Mouse (Mus musculus): ENCODE results near the gene Strada. TPM values are rescaled to one million over a fixed set of nuclear protein-coding genes. Genes with fewer than 3 reads are reported as not detected.

The Strada gene
- 3.2 TPM for polyA plus RNA-seq (2014; fragmentation: Illumina TruSeq; extraction: RNeasy Lipid Tissue Mini Kit (QIAGEN cat#74804); ENCODE audit: low replicate concordance)

DNA sequence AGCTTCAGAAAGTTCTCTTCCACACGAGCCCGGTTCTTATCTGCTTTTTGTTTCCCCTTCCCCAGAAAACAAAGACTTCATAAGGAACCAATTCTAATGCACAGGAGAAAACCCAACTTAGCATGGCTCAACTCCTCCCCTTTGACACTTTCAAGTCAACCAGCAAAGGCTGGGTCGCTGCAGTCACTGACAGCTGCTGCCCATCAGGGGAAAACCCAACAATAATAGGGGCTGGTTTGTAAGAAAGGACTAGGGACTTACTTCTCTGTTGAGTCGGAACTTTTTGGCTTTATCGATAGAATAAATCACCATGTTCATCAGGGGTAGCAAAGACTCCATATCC is at the start of gene Strada:
Gene Strada, minus strand, starts transcription at position 46 of the 343 bp plus-strand sequence.

DNA sequence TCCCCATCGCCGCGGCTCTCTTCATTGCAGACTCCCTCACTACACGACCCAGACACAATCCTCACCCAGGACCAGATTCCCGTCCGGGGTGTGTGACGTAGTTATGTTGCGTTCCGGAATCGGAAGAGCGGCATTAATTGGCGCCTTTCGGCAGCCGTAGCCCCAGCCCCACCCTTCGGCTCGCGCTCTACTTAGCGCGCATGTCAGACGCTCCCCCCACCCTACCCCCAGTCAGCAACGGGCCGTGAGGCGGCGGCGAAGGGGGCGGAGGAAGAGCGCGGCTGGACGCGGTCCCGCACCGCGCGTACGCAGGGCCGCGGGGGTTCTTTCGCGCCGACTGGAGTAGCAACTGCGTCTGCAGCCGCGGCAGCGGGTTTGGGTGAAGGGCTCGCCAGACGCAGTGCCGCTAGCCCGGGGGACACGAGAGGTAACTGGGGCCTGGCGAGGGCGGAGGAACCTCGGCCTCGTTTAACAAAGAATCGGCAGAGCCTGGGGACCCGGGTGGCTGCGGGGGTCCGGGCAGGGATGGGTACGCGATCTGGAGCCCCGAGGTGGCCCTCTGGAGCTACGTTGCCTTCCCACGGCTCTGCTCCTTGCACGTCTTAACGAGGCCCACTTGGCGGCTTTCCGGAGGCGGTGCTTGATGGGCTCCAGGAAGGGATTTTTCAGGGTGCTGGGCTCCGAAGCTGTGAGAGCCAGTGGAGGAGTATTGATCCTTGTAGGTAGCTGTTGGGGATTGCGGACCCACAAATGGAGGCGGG is 14.9 kb upstream of the Strada start, which contains the start of gene Ddx42:
Gene Ddx42, plus strand, starts transcription at position 197 of the 761 bp plus-strand sequence.

DNA sequence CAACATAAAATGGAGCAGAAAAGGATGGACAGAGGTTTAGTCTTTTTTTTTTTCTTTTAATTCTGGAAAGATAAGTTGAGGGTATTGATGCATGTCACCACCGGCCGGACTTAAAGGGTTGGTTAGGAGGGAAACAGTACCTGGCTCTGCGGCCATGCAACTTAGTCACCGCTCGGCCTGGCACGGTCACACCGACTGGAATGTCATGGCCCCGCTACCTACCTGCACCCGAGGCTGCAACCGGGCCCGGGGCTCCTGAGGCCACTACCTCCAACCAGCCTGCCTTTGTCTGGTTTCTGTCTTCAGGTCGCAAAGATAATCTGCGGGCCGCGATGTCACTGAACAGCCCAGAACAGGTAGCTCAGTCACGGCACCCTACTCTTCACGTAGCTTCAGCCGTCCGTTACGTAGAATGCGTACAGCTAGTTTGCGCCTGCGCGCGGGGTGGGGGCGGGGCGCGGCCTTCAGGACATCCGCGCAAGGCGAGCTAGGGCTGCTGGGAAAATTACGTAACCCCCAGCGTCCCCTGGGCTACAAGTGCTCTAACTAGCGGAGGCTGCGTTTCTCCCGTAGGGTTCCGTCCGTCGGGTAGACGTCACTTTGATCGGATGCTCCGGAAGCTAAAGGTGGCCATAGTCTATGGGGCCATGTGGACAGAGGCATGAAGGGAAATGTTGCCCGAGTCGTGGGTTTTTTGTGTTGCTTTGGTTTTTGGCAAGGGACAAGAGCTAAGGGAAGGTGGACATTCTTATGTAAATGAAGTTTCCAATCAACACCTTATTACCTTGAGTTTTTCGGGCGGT is 14.2 kb upstream of the Strada start, which contains the start of gene Ccdc47:
Gene Ccdc47, minus strand, starts transcription at position 418 of the 803 bp plus-strand sequence.

DNA sequence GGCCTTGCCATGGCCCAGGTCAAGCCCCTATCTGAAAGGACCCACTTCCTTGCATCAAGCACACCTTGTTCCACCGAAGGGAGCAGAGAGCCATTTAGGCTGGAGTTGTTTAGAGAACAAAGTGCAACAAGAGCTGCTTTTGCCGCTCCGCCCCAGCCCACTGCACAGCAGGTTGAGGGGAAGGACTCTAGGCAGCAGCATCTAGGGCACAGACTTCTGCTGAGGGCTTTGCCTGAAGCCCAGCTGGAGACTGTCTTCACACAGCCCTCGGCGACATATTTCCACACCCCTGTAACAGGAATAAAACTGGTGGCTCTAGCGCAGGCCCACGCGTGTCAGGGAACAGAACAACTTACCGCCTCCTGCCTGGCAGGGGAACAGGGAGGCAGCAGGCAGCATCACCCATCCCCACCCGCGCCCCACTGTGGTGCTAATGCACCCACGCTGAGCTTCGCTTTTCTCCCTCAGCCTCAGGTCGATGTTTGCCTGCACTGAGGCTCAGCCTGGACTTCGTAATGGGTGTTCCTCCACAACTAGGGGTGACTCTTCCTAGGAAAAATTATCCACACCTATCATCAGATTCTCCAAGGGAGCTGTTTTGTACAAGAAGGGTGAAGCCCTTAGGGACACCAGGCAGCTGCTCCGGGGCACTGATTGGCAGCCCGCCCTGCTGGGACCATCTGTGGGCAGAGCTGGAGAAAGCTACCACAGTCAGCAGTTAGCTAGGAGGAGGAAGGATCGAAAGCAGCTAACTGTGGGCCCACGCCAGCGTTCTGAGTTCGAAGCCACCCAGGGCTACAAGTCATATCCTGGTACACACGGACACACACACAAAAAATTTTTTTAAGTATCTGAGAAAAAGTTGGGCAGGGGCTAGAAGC is 40.9 kb downstream of the Strada start, which contains the start of the genes Gm10840 and Limd2:
Gene Gm10840, plus strand, starts transcription at position 10 of the 881 bp plus-strand sequence.
Gene Limd2, minus strand, starts transcription at position 20 of the 881 bp plus-strand sequence.

Other genes starting within 250 kb of the Strada start
- gene Cyb561, start 248.8 kb downstream of the Strada start, polyA plus RNA-seq (2014; fragmentation: Illumina TruSeq; extraction: RNeasy Lipid Tissue Mini Kit (QIAGEN cat#74804); ENCODE audit: low replicate concordance) = 20.2 TPM
- gene Ace, start 234.2 kb downstream of the Strada start, polyA plus RNA-seq (2014; fragmentation: Illumina TruSeq; extraction: RNeasy Lipid Tissue Mini Kit (QIAGEN cat#74804); ENCODE audit: low replicate concordance) = 272 TPM
- gene Ace3, start 207.5 kb downstream of the Strada start, polyA plus RNA-seq (2014; fragmentation: Illumina TruSeq; extraction: RNeasy Lipid Tissue Mini Kit (QIAGEN cat#74804); ENCODE audit: low replicate concordance) = not detected
- gene Kcnh6, start 194.0 kb downstream of the Strada start, polyA plus RNA-seq (2014; fragmentation: Illumina TruSeq; extraction: RNeasy Lipid Tissue Mini Kit (QIAGEN cat#74804); ENCODE audit: low replicate concordance) = not detected
- gene Dcaf7, start 165.3 kb downstream of the Strada start, polyA plus RNA-seq (2014; fragmentation: Illumina TruSeq; extraction: RNeasy Lipid Tissue Mini Kit (QIAGEN cat#74804); ENCODE audit: low replicate concordance) = 36.5 TPM
- gene Taco1, start 136.1 kb downstream of the Strada start, polyA plus RNA-seq (2014; fragmentation: Illumina TruSeq; extraction: RNeasy Lipid Tissue Mini Kit (QIAGEN cat#74804); ENCODE audit: low replicate concordance) = 6.8 TPM
- 3.5 TPM for gene Map3k3, start 117.6 kb downstream of the Strada start, polyA plus RNA-seq (2014; fragmentation: Illumina TruSeq; extraction: RNeasy Lipid Tissue Mini Kit (QIAGEN cat#74804); ENCODE audit: low replicate concordance)
- gene Gm10840, start 41.3 kb downstream of the Strada start, polyA plus RNA-seq (2014; fragmentation: Illumina TruSeq; extraction: RNeasy Lipid Tissue Mini Kit (QIAGEN cat#74804); ENCODE audit: low replicate concordance) = not detected
- gene Limd2, start 41.3 kb downstream of the Strada start, polyA plus RNA-seq (2014; fragmentation: Illumina TruSeq; extraction: RNeasy Lipid Tissue Mini Kit (QIAGEN cat#74804); ENCODE audit: low replicate concordance) = 1.6 TPM
- gene Ccdc47, start 14.2 kb upstream of the Strada start, polyA plus RNA-seq (2014; fragmentation: Illumina TruSeq; extraction: RNeasy Lipid Tissue Mini Kit (QIAGEN cat#74804); ENCODE audit: low replicate concordance) = 131 TPM
- 34.6 TPM for gene Ddx42, start 14.8 kb upstream of the Strada start, polyA plus RNA-seq (2014; fragmentation: Illumina TruSeq; extraction: RNeasy Lipid Tissue Mini Kit (QIAGEN cat#74804); ENCODE audit: low replicate concordance)
- 5.4 TPM for gene Ftsj3, start 53.9 kb upstream of the Strada start, polyA plus RNA-seq (2014; fragmentation: Illumina TruSeq; extraction: RNeasy Lipid Tissue Mini Kit (QIAGEN cat#74804); ENCODE audit: low replicate concordance)
- gene Psmc5, start 54.0 kb upstream of the Strada start, polyA plus RNA-seq (2014; fragmentation: Illumina TruSeq; extraction: RNeasy Lipid Tissue Mini Kit (QIAGEN cat#74804); ENCODE audit: low replicate concordance) = 15.4 TPM
- gene Smarcd2, start 70.8 kb upstream of the Strada start, polyA plus RNA-seq (2014; fragmentation: Illumina TruSeq; extraction: RNeasy Lipid Tissue Mini Kit (QIAGEN cat#74804); ENCODE audit: low replicate concordance) = 9.3 TPM
- gene Tcam1, start 74.5 kb upstream of the Strada start, polyA plus RNA-seq (2014; fragmentation: Illumina TruSeq; extraction: RNeasy Lipid Tissue Mini Kit (QIAGEN cat#74804); ENCODE audit: low replicate concordance) = not detected
- not detected for gene Gh, start 99.7 kb upstream of the Strada start, polyA plus RNA-seq (2014; fragmentation: Illumina TruSeq; extraction: RNeasy Lipid Tissue Mini Kit (QIAGEN cat#74804); ENCODE audit: low replicate concordance)
- gene Cd79b, start 112.6 kb upstream of the Strada start, polyA plus RNA-seq (2014; fragmentation: Illumina TruSeq; extraction: RNeasy Lipid Tissue Mini Kit (QIAGEN cat#74804); ENCODE audit: low replicate concordance) = 2.1 TPM
- not detected for gene Scn4a, start 151.1 kb upstream of the Strada start, polyA plus RNA-seq (2014; fragmentation: Illumina TruSeq; extraction: RNeasy Lipid Tissue Mini Kit (QIAGEN cat#74804); ENCODE audit: low replicate concordance)
- not detected for gene Prr29, start 163.3 kb upstream of the Strada start, polyA plus RNA-seq (2014; fragmentation: Illumina TruSeq; extraction: RNeasy Lipid Tissue Mini Kit (QIAGEN cat#74804); ENCODE audit: low replicate concordance)
- gene Icam2, start 185.9 kb upstream of the Strada start, polyA plus RNA-seq (2014; fragmentation: Illumina TruSeq; extraction: RNeasy Lipid Tissue Mini Kit (QIAGEN cat#74804); ENCODE audit: low replicate concordance) = not detected

Measured in small intestine, adult 10 weeks (tissue).